Comparison of ENCODE assay signal across 9 mouse cellular contexts in genomic region chr2:35898425-35899134, GRCm38 (mm10).
DNase-seq lines count a peak whose midpoint lies in the region; ATAC-seq and TF ChIP-seq lines count a peak whose summit lies in the region.
"Had no signal": no experiment of that assay in that cellular context is flagged by ENCODE, and none has a peak within 500 bp of the region (broad histone marks: within the 10 kb centered on the region; RNA-seq: fewer than 3 reads in every experiment).

No protein-coding gene starts in this region.

- no peaks in the 10 kb centered on the region for H3K27me3 ChIP-seq in embryonic facial prominence, embryonic 14.5 days (replicated peaks; ENCODE audit: control insufficient read depth, insufficient read depth, low read length)
- no peaks in the 10 kb centered on the region for H3K27me3 ChIP-seq in myocyte (ENCODE audit: control insufficient read depth, insufficient read depth, insufficient read length)
- no peaks in the 10 kb centered on the region for H3K27me3 ChIP-seq in forebrain, embryonic 15.5 days

- H3K9ac ChIP-seq in embryonic facial prominence, embryonic 14.5 days (ENCODE audit: low read depth, low read length): no peak overlapping the region
- no peak overlapping the region for H3K9ac ChIP-seq in forebrain, embryonic 15.5 days (replicated peaks)

- H3K27ac ChIP-seq in embryonic facial prominence, embryonic 14.5 days (replicated peaks; ENCODE audit: low read depth, low read length): no peak overlapping the region
- no peak overlapping the region for H3K27ac ChIP-seq in forebrain, embryonic 15.5 days (replicated peaks)
- H3K27ac ChIP-seq: macrophage had no signal

- H3K4me2 ChIP-seq in embryonic facial prominence, embryonic 14.5 days (ENCODE audit: low read depth, low read length): no peak overlapping the region
- H3K4me2 ChIP-seq in myocyte (ENCODE audit: low read depth): peak overlapping the region; percentile 59
- no peak overlapping the region for H3K4me2 ChIP-seq in forebrain, embryonic 15.5 days (replicated peaks)

- intact Hi-C loops in left cerebral cortex, postnatal 25 days (cut with DNase I): no loop called here

- ATAC-seq in embryonic facial prominence, embryonic 14.5 days (ENCODE audit: low read depth): peak; percentile 90
- no peak for ATAC-seq in forebrain, embryonic 15.5 days (replicated peaks)

- no peaks in the 10 kb centered on the region for H3K79me2 ChIP-seq in myocyte (ENCODE audit: control insufficient read depth, insufficient read depth)

- 62% methylated on average over 6 of the region's 6 CpGs for WGBS in embryonic facial prominence, embryonic 14.5 days
- 90% methylated on average over 6 of the region's 6 CpGs for WGBS in forebrain, embryonic 15.5 days

- no peak for TF ChIP-seq POLR2A in myocyte (IDR thresholded peaks at IDR 0.05; ENCODE audit: insufficient read length, low read depth)

- H3ac ChIP-seq in myocyte (ENCODE audit: control insufficient read depth, insufficient read length): no peak overlapping the region

- H3K36me3 ChIP-seq in embryonic facial prominence, embryonic 14.5 days (ENCODE audit: control insufficient read depth, insufficient read depth, low read length): no peaks in the 10 kb centered on the region
- no peaks in the 10 kb centered on the region for H3K36me3 ChIP-seq in myocyte (ENCODE audit: control insufficient read depth, insufficient read depth)
- H3K36me3 ChIP-seq in forebrain, embryonic 15.5 days: no peaks in the 10 kb centered on the region

- no peaks in the 10 kb centered on the region for H3K4me1 ChIP-seq in embryonic facial prominence, embryonic 14.5 days (ENCODE audit: control insufficient read depth, insufficient read depth, low read length)
- no peaks in the 10 kb centered on the region for H3K4me1 ChIP-seq in forebrain, embryonic 15.5 days

- peak; percentile 8 for DNase-seq in kidney, adult 9 months
- no peak for DNase-seq in kidney, postnatal 36 days
- DNase-seq in embryonic facial prominence, embryonic 14.5 days (ENCODE audit: low spot score): peak; percentile 86
- peak; percentile 22 for DNase-seq in kidney, postnatal 14 days
- no peak for DNase-seq in left cerebral cortex, adult 18-20 months (ENCODE audit: low spot score in 2 of 2)
- DNase-seq in left cerebral cortex, postnatal 25 days (ENCODE audit: low spot score in 2 of 2): no peak

- H3K4me3 ChIP-seq in embryonic facial prominence, embryonic 14.5 days (ENCODE audit: low read depth, low read length): no peak overlapping the region
- H3K4me3 ChIP-seq in myocyte: no peak overlapping the region
- H3K4me3 ChIP-seq in forebrain, embryonic 15.5 days: no peak overlapping the region

- H3K9me3 ChIP-seq in embryonic facial prominence, embryonic 14.5 days (ENCODE audit: control insufficient read depth, low read length): no peaks in the 10 kb centered on the region
- no peaks in the 10 kb centered on the region for H3K9me3 ChIP-seq in forebrain, embryonic 15.5 days

TF ChIP-seq in myocyte, 11 proteins besides CTCF, POLR2A, EP300 and RAD21:
- TF ChIP-seq E2F4 (IDR thresholded peaks at IDR 0.05; ENCODE audit: insufficient read depth) (no peak), MYOD1 (IDR thresholded peaks at IDR 0.05; ENCODE audit: control insufficient read depth in 1 of 3, insufficient read length in 2 of 3, low read depth in 2 of 3) (peak; percentile 99 to 100 (median 100)), SRF (IDR thresholded peaks at IDR 0.05; ENCODE audit: control insufficient read depth, insufficient read length, low read depth) (peak; percentile 55), USF1 (IDR thresholded peaks at IDR 0.05; ENCODE audit: low read depth) (peak; percentile 86), TCF12 (IDR thresholded peaks at IDR 0.05; ENCODE audit: insufficient read depth, poor library complexity, severe bottlenecking) (peak; percentile 99), POLR2AphosphoS2 (IDR thresholded peaks at IDR 0.05; ENCODE audit: insufficient read length, low read depth) (peak; percentile 19), CEBPB (IDR thresholded peaks at IDR 0.05; ENCODE audit: insufficient read depth, poor library complexity, severe bottlenecking) (peak; percentile 68; the same call in 1 of the 2 replicates), REST (IDR thresholded peaks at IDR 0.05; ENCODE audit: insufficient read depth, insufficient read length) (no peak), TCF3 (IDR thresholded peaks at IDR 0.05; ENCODE audit: insufficient read length, low read depth) (peak; percentile 100), MAX (IDR thresholded peaks at IDR 0.05; ENCODE audit: low read depth) (no peak), MYOG (IDR thresholded peaks at IDR 0.05; ENCODE audit: control insufficient read depth in 1 of 3, insufficient read depth in 1 of 3, insufficient read length in 2 of 3, low read depth in 2 of 3) (peak; percentile 97 to 100 (median 100))

Comparison
In these comparisons a context has a peak if more than half of its experiments do, and no peak if none do; other contexts are left out.
1. DNase-seq: peak in kidney, adult 9 months (single experiment), embryonic facial prominence, embryonic 14.5 days (single experiment) and kidney, postnatal 14 days (single experiment); none in kidney, postnatal 36 days (0 of 2), left cerebral cortex, adult 18-20 months (0 of 2) and left cerebral cortex, postnatal 25 days (0 of 2).